Mouse (Mus musculus): Measurements from ENCODE around the gene Mef2d.

The Mef2d gene

GRCm38 (mm10) chr3:88141787-88142523 lies at the start of gene Mef2d:
Mef2d (plus strand) TSS chr3:88142372.
- peak; percentile 95 for DNase-seq

DNA sequence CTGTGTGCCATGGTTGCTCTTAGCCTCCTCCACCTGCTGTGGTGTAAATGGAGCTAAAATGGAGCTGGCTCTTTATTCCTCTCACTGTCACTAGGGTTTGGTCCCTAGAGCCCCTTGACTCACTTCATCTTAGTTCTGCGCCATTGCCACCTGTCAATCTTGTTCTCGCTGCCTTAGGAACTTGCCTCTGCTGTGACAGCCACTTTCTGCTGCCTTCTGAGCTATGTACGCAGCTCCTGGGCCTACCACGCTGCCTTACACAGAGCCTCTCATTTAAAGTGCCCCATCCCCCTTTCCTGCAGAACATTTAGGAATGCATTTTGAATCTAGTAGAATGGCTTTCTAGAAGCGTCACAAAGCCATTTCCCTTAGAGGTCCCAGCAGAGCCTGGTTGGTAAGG lies 48.0 kb upstream of the Mef2d start:
- DNase-seq, result no peak

- DNase-seq, result no peak
Measured at GRCm38 (mm10) chr3:88097666-88098065, 44.5 kb upstream of the Mef2d start.

- DNase-seq, result no peak
Measured at GRCm38 (mm10) chr3:88100251-88100650, 41.9 kb upstream of the Mef2d start.

- no peak for DNase-seq
Measured at GRCm38 (mm10) chr3:88101736-88102135, 40.4 kb upstream of the Mef2d start.

- peak; percentile 53 for DNase-seq
Measured at GRCm38 (mm10) chr3:88102196-88102595, 40.0 kb upstream of the Mef2d start.

DNA sequence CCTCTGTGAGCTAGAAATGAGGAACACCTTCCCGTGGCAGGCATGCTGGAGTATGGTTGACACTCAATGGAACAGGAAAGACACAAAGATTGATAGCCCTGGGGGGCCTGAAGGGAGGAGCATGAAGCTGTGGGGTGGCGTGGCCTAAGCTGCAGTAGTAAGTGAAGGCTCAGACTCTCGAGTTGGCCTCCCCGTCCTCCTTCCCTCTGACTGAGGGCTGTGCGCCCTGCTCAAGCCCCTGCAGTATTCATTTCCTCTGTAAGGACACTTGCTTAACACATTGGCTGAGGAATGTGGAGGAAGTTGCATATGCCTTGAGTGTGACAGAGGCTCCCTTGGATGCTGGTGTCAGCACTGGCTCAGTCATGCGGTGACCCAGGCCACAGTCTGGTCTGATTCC lies 39.6 kb upstream of the Mef2d start:
- DNase-seq, result no peak

GRCm38 (mm10) chr3:88106126-88106525 lies 36.0 kb upstream of the Mef2d start:
- no peak for DNase-seq

DNA sequence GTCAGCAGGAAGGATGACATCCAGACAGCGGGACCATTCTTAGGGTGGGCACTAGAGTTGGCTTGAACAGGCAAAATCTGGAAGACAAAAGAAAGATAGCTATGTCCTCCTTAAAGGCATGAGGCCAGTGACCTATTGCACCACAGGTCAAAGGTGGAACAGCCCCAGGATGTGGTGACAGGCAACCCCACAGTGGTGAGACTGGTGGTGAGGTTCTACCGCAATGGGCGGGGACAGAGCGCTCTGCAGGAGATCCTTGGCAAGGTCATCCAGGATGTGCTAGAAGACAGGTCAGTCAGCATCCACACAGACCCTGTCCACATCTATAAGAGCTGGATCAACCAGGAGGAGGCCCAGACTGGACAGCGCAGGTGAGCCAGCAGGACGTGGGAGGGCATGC lies 33.0 kb upstream of the Mef2d start:
- no peak for DNase-seq

GRCm38 (mm10) chr3:88114396-88114795 lies 27.8 kb upstream of the Mef2d start:
- DNase-seq, result no peak

- DNase-seq, result no peak
Measured at GRCm38 (mm10) chr3:88120117-88120651, 22.0 kb upstream of the Mef2d start.

DNA sequence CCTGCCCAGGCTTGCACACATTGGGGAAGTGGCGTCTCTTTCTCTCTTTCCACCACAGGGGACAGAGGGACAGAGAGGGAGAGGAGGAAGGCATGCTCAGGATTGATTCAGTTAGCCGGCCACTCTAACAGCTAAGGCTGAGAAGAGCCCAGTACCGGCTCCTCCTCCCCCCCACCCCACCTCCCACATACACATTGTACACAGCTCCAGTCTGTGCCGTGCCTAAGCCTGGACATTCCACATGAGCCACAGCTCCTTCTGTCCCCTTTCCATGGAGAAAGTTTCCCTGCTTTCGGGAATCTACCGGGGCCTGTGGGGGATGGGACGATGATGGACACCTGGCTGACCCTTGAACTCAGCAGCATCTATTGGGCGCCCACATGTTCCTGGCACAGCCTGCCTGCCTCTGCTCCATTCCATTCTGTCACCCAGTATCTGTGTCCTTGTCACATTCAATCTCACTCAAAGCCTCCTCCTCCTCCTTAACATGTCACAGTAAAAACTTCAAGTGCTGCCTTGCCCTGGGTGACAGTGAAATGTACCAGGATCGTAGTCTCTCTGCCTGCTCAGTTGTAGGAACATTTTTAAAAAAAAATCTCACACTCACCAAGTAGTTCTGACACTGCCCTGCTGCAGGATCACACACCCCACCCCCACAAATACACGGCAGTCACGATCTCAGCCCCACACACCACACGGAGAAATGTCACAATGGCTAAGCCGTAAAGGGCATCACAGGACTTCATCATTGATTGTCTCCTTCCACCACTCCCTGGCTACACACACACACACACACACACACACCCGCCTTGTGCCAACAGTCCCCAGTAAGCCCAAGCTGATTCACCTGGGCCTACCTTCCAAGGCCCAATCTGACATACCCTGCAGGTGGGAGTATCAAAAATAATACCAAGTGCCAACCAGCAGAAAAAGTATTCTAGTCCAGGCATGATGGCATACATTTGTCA lies 20.7 kb upstream of the Mef2d start:
- DNase-seq, result no peak

DNA sequence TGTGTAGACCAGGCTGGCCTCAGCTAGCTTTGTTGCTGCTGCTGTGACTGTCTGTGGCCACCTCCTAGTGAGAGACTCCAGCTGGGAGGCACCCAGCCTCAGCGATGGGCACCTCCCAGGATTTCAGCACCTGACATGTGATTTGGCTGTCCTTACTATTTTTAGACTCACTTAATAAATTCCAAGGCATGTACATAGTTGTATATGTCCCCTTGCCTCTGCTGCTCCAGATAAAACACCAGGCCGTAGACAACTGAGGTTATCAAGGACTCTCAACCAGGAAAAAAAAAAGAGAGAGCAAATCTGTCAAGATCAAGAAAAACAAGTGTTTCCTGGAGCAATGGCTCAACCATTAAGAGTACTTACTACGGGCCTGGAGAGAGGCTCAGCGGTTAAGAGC lies 17.0 kb upstream of the Mef2d start:
- DNase-seq, result no peak

GRCm38 (mm10) chr3:88126181-88126580 lies 16.0 kb upstream of the Mef2d start:
- DNase-seq, result no peak

- DNase-seq, result no peak
Measured at GRCm38 (mm10) chr3:88127636-88128035, 14.5 kb upstream of the Mef2d start.

- no peak for DNase-seq
Measured at GRCm38 (mm10) chr3:88128056-88128455, 14.1 kb upstream of the Mef2d start.

GRCm38 (mm10) chr3:88129006-88129405 lies 13.2 kb upstream of the Mef2d start:
- no peak for DNase-seq

GRCm38 (mm10) chr3:88131071-88131470 lies 11.1 kb upstream of the Mef2d start:
- no peak for DNase-seq

DNA sequence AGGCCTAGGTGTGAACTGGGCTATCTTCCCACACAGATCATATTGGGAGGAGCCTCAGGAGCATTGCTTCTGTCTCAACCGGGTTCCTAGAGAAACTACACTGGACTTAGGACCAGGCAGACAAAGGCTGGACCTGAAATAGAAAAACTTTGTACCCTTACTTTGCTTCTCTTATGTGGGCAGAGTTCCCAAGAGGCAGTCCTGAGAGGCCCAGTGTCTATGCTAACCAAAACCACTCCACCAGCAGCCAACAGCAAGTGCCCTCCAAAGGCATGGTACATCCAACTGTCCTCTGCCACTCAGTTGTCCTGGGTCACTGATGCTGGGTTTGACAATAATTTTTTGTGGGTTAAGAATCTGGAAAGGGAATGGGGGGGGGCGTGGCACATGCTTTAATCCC lies 9.7 kb upstream of the Mef2d start:
- DNase-seq, result no peak

DNA sequence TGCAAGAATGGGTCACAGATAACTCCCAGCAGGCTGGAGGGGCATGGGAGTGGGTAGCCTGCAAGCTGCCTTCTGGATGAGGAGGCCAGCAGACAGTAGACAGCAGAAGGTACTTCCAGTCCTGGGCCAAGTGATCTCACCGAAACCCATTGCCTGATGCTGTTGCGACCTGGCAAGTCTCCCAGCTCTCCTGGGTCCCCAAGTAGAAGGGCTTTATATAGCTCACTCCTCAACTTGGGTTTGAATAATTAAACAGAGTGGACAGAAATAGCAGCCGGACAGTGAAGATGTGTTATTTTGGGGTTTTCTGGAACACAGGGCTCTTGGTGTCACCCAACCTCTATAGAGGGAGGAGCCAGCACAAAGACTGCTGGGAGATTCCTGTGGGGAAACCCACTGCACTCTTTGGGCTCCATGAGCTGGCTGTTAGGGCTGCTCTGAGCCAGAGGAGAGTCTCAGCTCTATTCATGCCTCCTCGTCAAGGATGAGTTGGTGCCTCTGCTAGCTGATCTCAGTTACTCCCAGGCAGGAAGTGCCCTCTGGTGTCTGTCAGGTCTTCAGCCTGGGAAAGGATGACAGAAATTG lies 8.9 kb upstream of the Mef2d start:
- no peak for DNase-seq

DNA sequence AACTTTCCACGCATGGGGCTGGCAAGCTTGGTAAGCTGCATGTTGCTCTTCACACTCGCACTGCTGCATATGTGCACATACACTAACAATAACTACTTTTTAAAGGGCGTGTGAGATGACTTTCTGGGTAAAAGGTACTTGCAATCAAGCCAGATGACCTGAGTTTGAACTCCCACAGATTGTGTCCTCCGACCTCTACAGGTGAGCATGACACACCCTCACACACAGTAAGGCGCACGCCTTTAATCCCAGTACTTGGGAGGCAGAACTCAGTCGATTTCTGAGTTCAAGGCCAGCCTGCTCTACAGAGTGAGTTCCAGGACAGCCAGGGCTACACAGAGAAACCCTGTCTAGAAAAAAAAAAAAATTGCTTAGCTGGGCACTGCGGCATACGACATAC lies 5.8 kb upstream of the Mef2d start:
- DNase-seq, result no peak

DNA sequence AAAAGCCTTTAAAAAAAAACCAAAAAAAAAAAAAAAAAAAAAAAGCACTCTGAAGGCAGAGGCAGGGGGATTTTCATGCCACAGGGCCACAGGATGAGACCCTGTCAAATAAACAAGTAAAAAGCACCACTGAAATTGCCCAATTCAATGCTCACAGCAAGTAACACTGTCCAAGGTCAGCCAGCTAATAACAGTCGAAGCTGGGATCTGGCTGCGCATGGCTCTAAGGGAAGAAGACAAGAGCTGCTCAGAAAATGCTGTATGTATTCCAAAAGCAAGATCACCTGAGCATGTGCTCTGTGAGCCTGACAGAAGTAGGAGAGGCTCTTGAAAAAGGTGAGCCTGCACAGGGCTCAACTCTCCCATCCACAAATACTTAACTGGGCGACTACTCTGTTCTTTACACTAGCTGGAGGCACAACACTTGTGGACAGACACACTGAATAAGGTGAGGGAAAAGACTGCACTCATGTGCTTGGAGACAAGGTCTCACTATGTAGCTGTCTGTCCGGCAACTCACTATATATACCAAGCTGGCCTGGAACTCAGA lies 5.2 kb upstream of the Mef2d start:
- DNase-seq, result no peak

GRCm38 (mm10) chr3:88137821-88138220 lies 4.4 kb upstream of the Mef2d start:
- no peak for DNase-seq

All from kidney, adult 18-20 months (tissue).